Mouse (Mus musculus): Measurements from ENCODE around the gene Slc9a5. TPM values are rescaled to one million over a fixed set of nuclear protein-coding genes. Genes with fewer than 3 reads are reported as not detected.

Slc9a5 gene
- total RNA-seq, 2 experiments from 2014 or later = 1.7 TPM; not detected in 1

- ATAC-seq (replicated peaks; ENCODE audit: low FRiP score, poor library complexity, severe bottlenecking) = no peak
These were observed 45.3 kb downstream of the Slc9a5 start for GRCm38 (mm10) chr8:105393915-105394314.

GRCm38 (mm10) chr8:105397747-105398146 is 49.1 kb downstream of the Slc9a5 start:
- ATAC-seq (replicated peaks; ENCODE audit: low FRiP score, poor library complexity, severe bottlenecking) = 0 out of 2 replicates have a peak, but pooled peaks have one; percentile 60

- ATAC-seq (replicated peaks; ENCODE audit: low FRiP score, poor library complexity, severe bottlenecking) = no peak
These were observed 51.4 kb downstream of the Slc9a5 start for GRCm38 (mm10) chr8:105400016-105400415.

- ATAC-seq (replicated peaks; ENCODE audit: low FRiP score, poor library complexity, severe bottlenecking) = no peak
These were observed 54.8 kb downstream of the Slc9a5 start for GRCm38 (mm10) chr8:105403467-105403866.

- no peak for ATAC-seq (replicated peaks; ENCODE audit: low FRiP score, poor library complexity, severe bottlenecking)
These were observed 55.9 kb downstream of the Slc9a5 start for GRCm38 (mm10) chr8:105404496-105404895.

GRCm38 (mm10) chr8:105406416-105406815 is 57.8 kb downstream of the Slc9a5 start:
- no peak for ATAC-seq (replicated peaks; ENCODE audit: low FRiP score, poor library complexity, severe bottlenecking)

GRCm38 (mm10) chr8:105408331-105408730 is 59.7 kb downstream of the Slc9a5 start:
- ATAC-seq (replicated peaks; ENCODE audit: low FRiP score, poor library complexity, severe bottlenecking) = no peak

GRCm38 (mm10) chr8:105409947-105410346 is 61.3 kb downstream of the Slc9a5 start:
- no peak for ATAC-seq (replicated peaks; ENCODE audit: low FRiP score, poor library complexity, severe bottlenecking)

GRCm38 (mm10) chr8:105413391-105413790 is 64.7 kb downstream of the Slc9a5 start, which contains the start of the genes Kctd19 and Lrrc36:
Gene Kctd19 (minus strand): TSS chr8:105413502.
Gene Lrrc36 (plus strand): TSS chr8:105413571.
- ATAC-seq (replicated peaks; ENCODE audit: low FRiP score, poor library complexity, severe bottlenecking) = peak; percentile 62

GRCm38 (mm10) chr8:105418992-105419391 is 70.3 kb downstream of the Slc9a5 start:
- no peak for ATAC-seq (replicated peaks; ENCODE audit: low FRiP score, poor library complexity, severe bottlenecking)

Other genes starting within 250 kb of the Slc9a5 start
- gene Ces4a, start 217.0 kb upstream of the Slc9a5 start, total RNA-seq (2015; ENCODE audit: low replicate concordance) = not detected in 2 replicates
- gene Ces4a, start 217.0 kb upstream of the Slc9a5 start, total RNA-seq (2017; ENCODE audit: low replicate concordance) = not detected in 2 replicates
- gene Cbfb, start 178.2 kb upstream of the Slc9a5 start, total RNA-seq (2015; ENCODE audit: low replicate concordance) = 28.6 and 37.6 TPM in 2 replicates
- gene Cbfb, start 178.2 kb upstream of the Slc9a5 start, total RNA-seq (2017; ENCODE audit: low replicate concordance) = 27.2 and 33.1 TPM in 2 replicates
- gene D230025D16Rik, start 123.7 kb upstream of the Slc9a5 start, total RNA-seq (2015; ENCODE audit: low replicate concordance) = 16.9 and 22.5 TPM in 2 replicates
- gene D230025D16Rik, start 123.7 kb upstream of the Slc9a5 start, total RNA-seq (2017; ENCODE audit: low replicate concordance) = 20.1 and 22.6 TPM in 2 replicates
- not detected in 2 replicates for gene B3gnt9, start 93.7 kb upstream of the Slc9a5 start, total RNA-seq (2015; ENCODE audit: low replicate concordance)
- gene B3gnt9, start 93.7 kb upstream of the Slc9a5 start, total RNA-seq (2017; ENCODE audit: low replicate concordance) = 0.09 TPM in 1 of 2 replicates, not detected in the other
- gene Tradd, start 84.2 kb upstream of the Slc9a5 start, total RNA-seq (2015; ENCODE audit: low replicate concordance) = 2.3 and 3.5 TPM in 2 replicates
- 3.6 and 5.9 TPM in 2 replicates for gene Tradd, start 84.2 kb upstream of the Slc9a5 start, total RNA-seq (2017; ENCODE audit: low replicate concordance)
- gene Fbxl8, start 84.2 kb upstream of the Slc9a5 start, total RNA-seq (2015; ENCODE audit: low replicate concordance) = 1.3 and 3.5 TPM in 2 replicates
- 0.28 and 0.94 TPM in 2 replicates for gene Fbxl8, start 84.2 kb upstream of the Slc9a5 start, total RNA-seq (2017; ENCODE audit: low replicate concordance)
- gene Hsf4, start 79.0 kb upstream of the Slc9a5 start, total RNA-seq (2015; ENCODE audit: low replicate concordance) = not detected in 2 replicates
- gene Hsf4, start 79.0 kb upstream of the Slc9a5 start, total RNA-seq (2017; ENCODE audit: low replicate concordance) = not detected in 2 replicates
- not detected in 2 replicates for gene Nol3, start 72.7 kb upstream of the Slc9a5 start, total RNA-seq (2015; ENCODE audit: low replicate concordance)
- gene Nol3, start 72.7 kb upstream of the Slc9a5 start, total RNA-seq (2017; ENCODE audit: low replicate concordance) = not detected in 2 replicates
- gene 4931428F04Rik, start 59.0 kb upstream of the Slc9a5 start, total RNA-seq (2015; ENCODE audit: low replicate concordance) = 1.0 and 3.8 TPM in 2 replicates
- gene 4931428F04Rik, start 59.0 kb upstream of the Slc9a5 start, total RNA-seq (2017; ENCODE audit: low replicate concordance) = 0.70 and 1.2 TPM in 2 replicates
- 0.38 and 5.9 TPM in 2 replicates for gene Exoc3l, start 52.7 kb upstream of the Slc9a5 start, total RNA-seq (2015; ENCODE audit: low replicate concordance)
- 15.0 and 26.8 TPM in 2 replicates for gene Exoc3l, start 52.7 kb upstream of the Slc9a5 start, total RNA-seq (2017; ENCODE audit: low replicate concordance)
- gene E2f4, start 51.2 kb upstream of the Slc9a5 start, total RNA-seq (2015; ENCODE audit: low replicate concordance) = 289 and 294 TPM in 2 replicates
- 120 and 129 TPM in 2 replicates for gene E2f4, start 51.2 kb upstream of the Slc9a5 start, total RNA-seq (2017; ENCODE audit: low replicate concordance)
- 13.8 and 17.3 TPM in 2 replicates for gene Elmo3, start 43.2 kb upstream of the Slc9a5 start, total RNA-seq (2015; ENCODE audit: low replicate concordance)
- 22.1 and 30.7 TPM in 2 replicates for gene Elmo3, start 43.2 kb upstream of the Slc9a5 start, total RNA-seq (2017; ENCODE audit: low replicate concordance)
- gene Lrrc29, start 22.6 kb upstream of the Slc9a5 start, total RNA-seq (2015; ENCODE audit: low replicate concordance) = 13.4 and 35.9 TPM in 2 replicates
- gene Lrrc29, start 22.6 kb upstream of the Slc9a5 start, total RNA-seq (2017; ENCODE audit: low replicate concordance) = 26.2 and 28.6 TPM in 2 replicates
- gene Tmem208, start 22.5 kb upstream of the Slc9a5 start, total RNA-seq (2015; ENCODE audit: low replicate concordance) = 51.2 and 56.3 TPM in 2 replicates
- 18.5 and 26.9 TPM in 2 replicates for gene Tmem208, start 22.5 kb upstream of the Slc9a5 start, total RNA-seq (2017; ENCODE audit: low replicate concordance)
- 0.19 and 3.8 TPM in 2 replicates for gene Fhod1, start 890 bp upstream of the Slc9a5 start, total RNA-seq (2015; ENCODE audit: low replicate concordance)
- 0.56 and 1.0 TPM in 2 replicates for gene Fhod1, start 890 bp upstream of the Slc9a5 start, total RNA-seq (2017; ENCODE audit: low replicate concordance)
- not detected in 2 replicates for gene Plekhg4, start 24.4 kb downstream of the Slc9a5 start, total RNA-seq (2015; ENCODE audit: low replicate concordance)
- not detected in 2 replicates for gene Plekhg4, start 24.4 kb downstream of the Slc9a5 start, total RNA-seq (2017; ENCODE audit: low replicate concordance)
- not detected in 2 replicates for gene Kctd19, start 64.7 kb downstream of the Slc9a5 start, total RNA-seq (2015; ENCODE audit: low replicate concordance)
- not detected in 2 replicates for gene Kctd19, start 64.7 kb downstream of the Slc9a5 start, total RNA-seq (2017; ENCODE audit: low replicate concordance)
- 0.96 TPM in 1 of 2 replicates, not detected in the other for gene Lrrc36, start 64.7 kb downstream of the Slc9a5 start, total RNA-seq (2015; ENCODE audit: low replicate concordance)
- 0.56 and 0.85 TPM in 2 replicates for gene Lrrc36, start 64.7 kb downstream of the Slc9a5 start, total RNA-seq (2017; ENCODE audit: low replicate concordance)
- gene Tppp3, start 122.7 kb downstream of the Slc9a5 start, total RNA-seq (2015; ENCODE audit: low replicate concordance) = not detected in 2 replicates
- gene Tppp3, start 122.7 kb downstream of the Slc9a5 start, total RNA-seq (2017; ENCODE audit: low replicate concordance) = not detected in 2 replicates
- not detected in 2 replicates for gene Zdhhc1, start 148.1 kb downstream of the Slc9a5 start, total RNA-seq (2015; ENCODE audit: low replicate concordance)
- gene Zdhhc1, start 148.1 kb downstream of the Slc9a5 start, total RNA-seq (2017; ENCODE audit: low replicate concordance) = 0.17 and 0.42 TPM in 2 replicates
- gene Hsd11b2, start 169.9 kb downstream of the Slc9a5 start, total RNA-seq (2015; ENCODE audit: low replicate concordance) = 2.3 TPM in 1 of 2 replicates, not detected in the other
- not detected in 2 replicates for gene Hsd11b2, start 169.9 kb downstream of the Slc9a5 start, total RNA-seq (2017; ENCODE audit: low replicate concordance)
- gene Atp6v0d1, start 217.2 kb downstream of the Slc9a5 start, total RNA-seq (2015; ENCODE audit: low replicate concordance) = 72.8 and 90.9 TPM in 2 replicates
- 46.0 and 50.9 TPM in 2 replicates for gene Atp6v0d1, start 217.2 kb downstream of the Slc9a5 start, total RNA-seq (2017; ENCODE audit: low replicate concordance)

Data from erythroblast, adult 5-6 weeks (primary cell).